ENCODE assay signal across 8 mouse cellular contexts in genomic region chr8:84656191-84656525, GRCm38 (mm10). TPM values are rescaled to one million over a fixed set of nuclear protein-coding genes. Genes with fewer than 3 reads are reported as not detected.
DNase-seq lines count a peak whose midpoint lies in the region; ATAC-seq and TF ChIP-seq lines count a peak whose summit lies in the region.

No protein-coding gene starts in this region.

- H3K4me3 ChIP-seq in lung, adult 2 months (replicated peaks; ENCODE audit: extremely low read depth, low read depth, low read length) = peak overlapping the region; percentile 65
- H3K4me3 ChIP-seq in intestine, embryonic 14.5 days (ENCODE audit: low read depth, low read length) = peak overlapping the region; percentile 52
- peak overlapping the region; percentile 34 for H3K4me3 ChIP-seq in midbrain, embryonic 12.5 days

- DNase-seq in lung, adult 2 months = peak; percentile 40
- DNase-seq in lung, postnatal 14 days = no peak
- no peak for DNase-seq in intestine, embryonic 14.5 days (ENCODE audit: low spot score)
- DNase-seq in layer of hippocampus, postnatal 10 days (ENCODE audit: low spot score in 2 of 2) = no peak
- no peak for DNase-seq in right cerebral cortex, postnatal 36 days (ENCODE audit: low spot score in 2 of 2)

- no peaks in the 10 kb centered on the region for H3K36me3 ChIP-seq in intestine, embryonic 14.5 days (ENCODE audit: control insufficient read depth, insufficient read depth, low read length)
- H3K36me3 ChIP-seq in midbrain, embryonic 12.5 days = no peaks in the 10 kb centered on the region

- H3K4me2 ChIP-seq in intestine, embryonic 14.5 days (ENCODE audit: low read length) = peak overlapping the region; percentile 87
- H3K4me2 ChIP-seq in midbrain, embryonic 12.5 days (replicated peaks) = peak overlapping the region; percentile 54

- H3K9me3 ChIP-seq in intestine, embryonic 14.5 days (ENCODE audit: control insufficient read depth, low read length) = no peaks in the 10 kb centered on the region
- H3K9me3 ChIP-seq in midbrain, embryonic 12.5 days = no peaks in the 10 kb centered on the region

- H3K27me3 ChIP-seq in intestine, embryonic 14.5 days (replicated peaks; ENCODE audit: control insufficient read depth, insufficient read depth, low read length) = no peaks in the 10 kb centered on the region
- peaks cover 6% of the 10 kb centered on the region; the same call in 1 of the 2 replicates for H3K27me3 ChIP-seq in midbrain, embryonic 12.5 days

- peak overlapping the region; percentile 71 for H3K9ac ChIP-seq in intestine, embryonic 14.5 days (ENCODE audit: low read length)
- H3K9ac ChIP-seq in midbrain, embryonic 12.5 days (replicated peaks) = peak overlapping the region; percentile 53

- peak overlapping the region; percentile 99 for H3K27ac ChIP-seq in intestine, embryonic 14.5 days (ENCODE audit: low read depth)
- H3K27ac ChIP-seq in midbrain, embryonic 12.5 days (replicated peaks) = peak overlapping the region; percentile 82

- TF ChIP-seq POLR2A in lung, adult 2 months (IDR thresholded peaks at IDR 0.05; ENCODE audit: borderline replicate concordance, extremely low read depth, low read depth, low read length) = no peak; the same call in 1 of the 2 replicates

- H3K4me1 ChIP-seq in lung, adult 2 months (ENCODE audit: control insufficient read depth, insufficient read depth, low read length) = peaks cover 9% of the 10 kb centered on the region
- H3K4me1 ChIP-seq in intestine, embryonic 14.5 days (replicated peaks; ENCODE audit: control insufficient read depth, insufficient read depth, low read length) = peaks cover 56% of the 10 kb centered on the region
- H3K4me1 ChIP-seq in midbrain, embryonic 12.5 days = peaks cover 49% of the 10 kb centered on the region

- WGBS in lung, adult 2 months = 7% methylated on average over 10 of the region's 10 CpGs
- under 1% methylated on average over 10 of the region's 10 CpGs for WGBS in intestine, embryonic 14.5 days
- 2% methylated on average over 10 of the region's 10 CpGs for WGBS in midbrain, embryonic 12.5 days

- TF ChIP-seq CTCF in lung, adult 2 months (IDR thresholded peaks at IDR 0.05; ENCODE audit: insufficient read depth, low read length) = no peak

- ATAC-seq in erythroblast, adult 5-6 weeks (replicated peaks; ENCODE audit: low FRiP score, poor library complexity, severe bottlenecking) = 0 out of 2 replicates have a peak, but pooled peaks have one; percentile 2
- no peak; the same call in 1 of the 2 replicates for ATAC-seq in intestine, embryonic 14.5 days (replicated peaks; ENCODE audit: low FRiP score, low TSS enrichment, low read depth)
- peak; percentile 46; the same call in 1 of the 2 replicates for ATAC-seq in midbrain, embryonic 12.5 days (ENCODE audit: low FRiP score, low read depth)
- ATAC-seq in megakaryocyte progenitor cell, adult 5-6 weeks (replicated peaks; ENCODE audit: poor library complexity) = no peak

RNA-seq across cellular contexts. Expression of gene Ier2, which starts 6.5 kb away (rescaled TPM):
- 34.6 and 47.1 TPM in 2 replicates for polyA plus RNA-seq in lung, adult 2 months (2012; rRNA removed)
- total RNA-seq in erythroblast, adult 5-6 weeks (2015; ENCODE audit: low replicate concordance) = 17.8 and 22.9 TPM in 2 replicates
- total RNA-seq in erythroblast, adult 5-6 weeks (2017; ENCODE audit: low replicate concordance) = 9.2 and 14.8 TPM in 2 replicates
- 73.2 and 75.5 TPM in 2 replicates for polyA plus RNA-seq in intestine, embryonic 14.5 days (2014; fragmentation: Nextera tagmentation; extraction: Ambion mirVana)
- 47.1 and 47.4 TPM in 2 replicates for polyA plus RNA-seq in midbrain, embryonic 12.5 days (2016; fragmentation: Nextera tagmentation; extraction: Ambion mirVana)
- total RNA-seq in layer of hippocampus, postnatal 10 days (2021) = 10 to 100 TPM; 10.8 to 12.7 TPM
- 43.5 and 61.9 TPM in 2 replicates for total RNA-seq in megakaryocyte progenitor cell, adult 5-6 weeks (2015)
- total RNA-seq in megakaryocyte progenitor cell, adult 5-6 weeks (2017) = 34.4 and 49.8 TPM in 2 replicates

RNA-seq across cellular contexts. Expression of gene Trmt1, which starts 29.9 kb away (rescaled TPM):
- 87.5 and 99.1 TPM in 2 replicates for polyA plus RNA-seq in lung, adult 2 months (2012; rRNA removed)
- 9.8 and 16.9 TPM in 2 replicates for total RNA-seq in erythroblast, adult 5-6 weeks (2015; ENCODE audit: low replicate concordance)
- 18.3 and 21.5 TPM in 2 replicates for total RNA-seq in erythroblast, adult 5-6 weeks (2017; ENCODE audit: low replicate concordance)
- polyA plus RNA-seq in intestine, embryonic 14.5 days (2014; fragmentation: Nextera tagmentation; extraction: Ambion mirVana) = 85.9 and 87.0 TPM in 2 replicates
- 53.6 and 58.8 TPM in 2 replicates for polyA plus RNA-seq in midbrain, embryonic 12.5 days (2016; fragmentation: Nextera tagmentation; extraction: Ambion mirVana)
- 100 to 1,000 TPM in 1 of 2 experiments, 10 to 100 TPM in 1; 99.8 to 105 TPM for total RNA-seq in layer of hippocampus, postnatal 10 days (2021)
- total RNA-seq in megakaryocyte progenitor cell, adult 5-6 weeks (2015) = 56.0 and 64.4 TPM in 2 replicates
- total RNA-seq in megakaryocyte progenitor cell, adult 5-6 weeks (2017) = 82.2 and 84.4 TPM in 2 replicates

RNA-seq across cellular contexts. Expression of gene Nacc1, which starts 31.5 kb away (rescaled TPM):
- 72.5 and 81.8 TPM in 2 replicates for polyA plus RNA-seq in lung, adult 2 months (2012; rRNA removed)
- 12.7 and 19.9 TPM in 2 replicates for total RNA-seq in erythroblast, adult 5-6 weeks (2015; ENCODE audit: low replicate concordance)
- total RNA-seq in erythroblast, adult 5-6 weeks (2017; ENCODE audit: low replicate concordance) = 8.2 and 13.1 TPM in 2 replicates
- 23.7 and 25.0 TPM in 2 replicates for polyA plus RNA-seq in intestine, embryonic 14.5 days (2014; fragmentation: Nextera tagmentation; extraction: Ambion mirVana)
- polyA plus RNA-seq in midbrain, embryonic 12.5 days (2016; fragmentation: Nextera tagmentation; extraction: Ambion mirVana) = 20.8 and 25.0 TPM in 2 replicates
- total RNA-seq in layer of hippocampus, postnatal 10 days (2021) = 10 to 100 TPM; 73.7 to 75.3 TPM
- total RNA-seq in megakaryocyte progenitor cell, adult 5-6 weeks (2015) = 71.6 and 77.1 TPM in 2 replicates
- 50.9 and 53.5 TPM in 2 replicates for total RNA-seq in megakaryocyte progenitor cell, adult 5-6 weeks (2017)

RNA-seq across cellular contexts. Expression of gene Lyl1, which starts 45.1 kb away (rescaled TPM):
- polyA plus RNA-seq in lung, adult 2 months (2012; rRNA removed) = 20.2 and 21.9 TPM in 2 replicates
- 37.4 and 40.3 TPM in 2 replicates for total RNA-seq in erythroblast, adult 5-6 weeks (2015; ENCODE audit: low replicate concordance)
- total RNA-seq in erythroblast, adult 5-6 weeks (2017; ENCODE audit: low replicate concordance) = 43.1 and 44.2 TPM in 2 replicates
- 4.3 and 5.2 TPM in 2 replicates for polyA plus RNA-seq in intestine, embryonic 14.5 days (2014; fragmentation: Nextera tagmentation; extraction: Ambion mirVana)
- polyA plus RNA-seq in midbrain, embryonic 12.5 days (2016; fragmentation: Nextera tagmentation; extraction: Ambion mirVana) = 3.5 and 5.6 TPM in 2 replicates
- 1 to 10 TPM; 4.0 to 5.4 TPM for total RNA-seq in layer of hippocampus, postnatal 10 days (2021)
- total RNA-seq in megakaryocyte progenitor cell, adult 5-6 weeks (2015) = 56.3 and 72.0 TPM in 2 replicates
- 58.0 and 65.6 TPM in 2 replicates for total RNA-seq in megakaryocyte progenitor cell, adult 5-6 weeks (2017)

Comparison
In these comparisons a context has a peak if more than half of its experiments do, and no peak if none do; other contexts are left out.
1. ATAC-seq: peak in erythroblast, adult 5-6 weeks (single experiment) and midbrain, embryonic 12.5 days (single experiment); none in intestine, embryonic 14.5 days (single experiment) and megakaryocyte progenitor cell, adult 5-6 weeks (single experiment).
2. Peak in every context shown above with its lines, with median percentiles within 50 percentile points of each other: H3K4me3 ChIP-seq.